Mouse (Mus musculus) left cerebral cortex, adult 9 months (tissue): ENCODE data around the gene Wwc2.

Experiments used
- DNase-seq, 2 experiments: peaks; one replicate each; pipeline ENCODE4 v3.0.0; 2022; ENCODE audit warnings: low spot score in 2 of 2

Gene Wwc2

DNA sequence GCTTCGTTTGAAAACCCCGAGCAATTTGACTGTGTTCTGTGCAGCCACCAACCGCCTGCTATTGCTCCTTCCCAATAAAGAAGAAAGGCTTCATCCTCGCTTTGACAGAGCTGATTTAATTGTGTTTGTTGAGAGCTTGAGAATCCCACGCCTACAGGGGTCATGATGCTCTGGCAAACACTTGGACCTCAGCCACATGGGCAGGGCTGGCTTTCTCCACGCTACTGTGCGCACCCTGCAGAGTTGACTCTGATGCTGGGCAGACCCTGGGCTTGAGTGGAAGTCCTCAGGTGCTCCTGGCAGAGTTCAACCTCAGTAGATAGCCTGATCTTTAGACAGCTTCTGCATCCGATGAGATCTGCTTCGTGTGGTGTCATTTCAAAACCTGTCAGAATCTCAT, 198.7 kb downstream of the Wwc2 start:
- no peak for DNase-seq

GRCm38 (mm10) chr8:47787705-47788104, 203.0 kb downstream of the Wwc2 start:
- DNase-seq = no peak

- DNase-seq = no peak
Measured at GRCm38 (mm10) chr8:47786323-47786722, 204.4 kb downstream of the Wwc2 start.

DNA sequence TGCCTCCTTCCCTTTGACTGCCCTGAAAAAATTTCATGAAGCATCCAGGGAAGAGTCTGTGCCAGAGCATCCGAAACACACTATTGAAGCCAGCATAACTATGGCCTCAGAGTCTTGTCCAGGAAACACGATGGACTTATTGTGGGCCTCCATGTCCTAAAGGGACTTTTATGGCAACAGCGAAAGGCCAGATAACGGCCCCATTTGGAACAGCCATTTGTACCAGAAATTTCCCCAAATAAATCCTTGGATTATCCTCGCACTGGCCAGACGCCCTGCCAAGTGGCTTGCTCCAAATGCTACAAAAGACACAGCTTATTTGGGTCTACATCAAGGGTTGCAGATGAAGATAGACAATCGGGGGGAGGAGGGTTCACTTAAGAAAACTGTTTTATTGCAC, 206.3 kb downstream of the Wwc2 start:
- no peak for DNase-seq

GRCm38 (mm10) chr8:47783944-47784343, 206.8 kb downstream of the Wwc2 start:
- peak; percentile 30 to 71 for DNase-seq

DNA sequence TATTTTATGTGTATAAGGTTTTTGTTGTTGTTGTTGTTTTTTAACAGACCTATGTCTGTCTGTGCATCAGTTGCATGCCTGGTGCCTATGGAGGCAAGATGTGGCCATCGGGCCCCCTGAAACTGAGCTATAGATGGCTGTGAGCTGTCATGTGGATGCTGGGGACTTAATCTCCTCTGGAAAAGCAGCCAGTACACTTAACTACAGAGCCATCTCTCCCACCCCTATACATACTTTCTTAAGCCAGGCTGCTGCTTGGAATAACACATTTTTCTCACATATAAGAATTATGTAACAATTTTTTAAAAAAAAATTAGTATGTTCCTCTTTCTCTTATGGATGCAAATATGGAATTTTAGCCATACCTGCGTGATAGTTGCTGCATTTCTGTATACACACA, 207.2 kb downstream of the Wwc2 start:
- DNase-seq = no peak

DNA sequence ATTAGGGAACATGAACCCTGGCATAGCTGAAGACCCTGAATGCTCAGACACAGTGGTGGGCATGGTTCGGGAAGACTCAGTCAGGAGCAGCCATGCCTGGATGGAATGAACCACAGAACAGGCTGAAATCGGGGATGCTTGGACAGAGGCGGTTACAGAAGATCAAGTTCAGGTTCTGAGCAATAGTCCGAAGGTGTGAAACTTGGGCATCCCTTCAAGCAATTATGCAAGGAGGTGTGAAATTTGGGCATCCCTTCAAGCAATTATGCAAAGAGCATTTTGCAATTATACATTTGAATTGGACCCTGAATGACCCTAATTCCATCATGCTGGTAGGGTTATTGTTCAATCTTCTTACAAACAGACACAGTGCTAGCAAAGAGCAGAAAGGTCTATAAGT, 208.8 kb downstream of the Wwc2 start:
- DNase-seq = no peak

- no peak for DNase-seq
Measured at GRCm38 (mm10) chr8:47779589-47779988, 211.1 kb downstream of the Wwc2 start.

DNA sequence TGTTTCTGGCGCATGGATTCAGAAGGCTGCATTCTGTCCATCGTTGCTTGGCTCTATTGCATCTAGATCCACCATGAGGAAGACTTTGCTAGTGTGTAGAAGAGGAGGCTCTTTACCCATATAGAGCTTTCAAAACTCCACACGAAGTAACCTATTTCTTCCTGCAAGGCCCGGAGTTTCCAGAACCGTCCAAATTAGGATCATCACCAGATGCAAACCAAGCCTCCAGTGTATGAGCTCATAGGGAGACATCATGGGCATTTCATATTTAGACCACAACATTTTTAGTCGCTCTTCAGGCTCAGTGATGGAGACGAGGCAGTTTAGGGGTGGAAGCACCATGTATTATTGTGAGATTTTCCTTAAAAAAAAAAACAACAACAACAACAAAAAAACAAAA, 213.3 kb downstream of the Wwc2 start:
- no peak for DNase-seq
